ENCODE assay signal across 7 mouse cellular contexts in genomic region chr4:138522296-138522695, GRCm38 (mm10).
A peak's percentile ranks its signal among the peaks of the same experiment; 100 is the strongest.
DNase-seq lines count a peak whose midpoint lies in the region; ATAC-seq and TF ChIP-seq lines count a peak whose summit lies in the region.

No protein-coding gene starts in this region.

- no peaks in the 10 kb centered on the region for H3K36me3 ChIP-seq in forebrain, postnatal 0 days (ENCODE audit: insufficient read depth)
- H3K36me3 ChIP-seq in hindbrain, embryonic 16.5 days (ENCODE audit: control insufficient read depth, insufficient read depth, low read length): no peaks in the 10 kb centered on the region
- no peaks in the 10 kb centered on the region for H3K36me3 ChIP-seq in stomach, postnatal 0 days (ENCODE audit: control insufficient read depth, insufficient read depth, low read length)

- H3K4me2 ChIP-seq in forebrain, postnatal 0 days (ENCODE audit: low read depth): no peak overlapping the region
- no peak overlapping the region for H3K4me2 ChIP-seq in hindbrain, embryonic 16.5 days (ENCODE audit: low read length)
- H3K4me2 ChIP-seq in stomach, postnatal 0 days (replicated peaks; ENCODE audit: low read depth): no peak overlapping the region

- H3K27ac ChIP-seq in forebrain, postnatal 0 days (ENCODE audit: low read depth, low read length): no peak overlapping the region
- peak overlapping the region; percentile 12; the same call in 1 of the 2 replicates for H3K27ac ChIP-seq in hindbrain, embryonic 16.5 days (ENCODE audit: low read depth, low read length)
- H3K27ac ChIP-seq in stomach, postnatal 0 days (replicated peaks): no peak overlapping the region

- WGBS in forebrain, postnatal 0 days: 9% methylated on average over 7 of the region's 7 CpGs
- WGBS in hindbrain, embryonic 16.5 days: 4% methylated on average over 7 of the region's 7 CpGs
- WGBS in stomach, postnatal 0 days: 15% methylated on average over 7 of the region's 7 CpGs

- H3K9ac ChIP-seq in forebrain, postnatal 0 days: no peak overlapping the region
- H3K9ac ChIP-seq in hindbrain, embryonic 16.5 days (ENCODE audit: low read depth, low read length): no peak overlapping the region; the same call in 1 of the 2 replicates
- H3K9ac ChIP-seq in stomach, postnatal 0 days (ENCODE audit: low read length): no peak overlapping the region

- DNase-seq in right cerebral cortex, postnatal 25 days: peak; percentile 14
- no peak for DNase-seq in right cerebral cortex, postnatal 4 days
- peak; percentile 50 for DNase-seq in forebrain, postnatal 0 days
- DNase-seq in stomach, postnatal 0 days (ENCODE audit: low spot score): no peak
- DNase-seq in lung, postnatal 36 days: no peak
- no peak for DNase-seq in urinary bladder, postnatal 10 days (ENCODE audit: low spot score)

- no peak overlapping the region for H3K4me3 ChIP-seq in forebrain, postnatal 0 days (ENCODE audit: low read depth, low read length)
- no peak overlapping the region for H3K4me3 ChIP-seq in hindbrain, embryonic 16.5 days (ENCODE audit: low read length)
- H3K4me3 ChIP-seq in stomach, postnatal 0 days (ENCODE audit: low read depth, low read length): no peak overlapping the region

- TF ChIP-seq CTCF in forebrain, postnatal 0 days (IDR thresholded peaks at IDR 0.05; ENCODE audit: low read depth): no peak
- TF ChIP-seq CTCF in stomach, postnatal 0 days (IDR thresholded peaks at IDR 0.05; ENCODE audit: low read depth): no peak

- ATAC-seq in forebrain, postnatal 0 days: peak; percentile 65
- no peak for ATAC-seq in hindbrain, embryonic 16.5 days
- peak; percentile 50; the same call in 1 of the 2 replicates for ATAC-seq in stomach, postnatal 0 days (ENCODE audit: low FRiP score, low TSS enrichment)

- no peaks in the 10 kb centered on the region for H3K27me3 ChIP-seq in forebrain, postnatal 0 days (ENCODE audit: insufficient read depth, low read length)
- no peaks in the 10 kb centered on the region for H3K27me3 ChIP-seq in hindbrain, embryonic 16.5 days (replicated peaks; ENCODE audit: control insufficient read depth, insufficient read depth, low read length)
- H3K27me3 ChIP-seq in stomach, postnatal 0 days (ENCODE audit: control insufficient read depth, insufficient read depth, low read length): no peaks in the 10 kb centered on the region

- H3K9me3 ChIP-seq in forebrain, postnatal 0 days (ENCODE audit: low read length): no peaks in the 10 kb centered on the region
- no peaks in the 10 kb centered on the region for H3K9me3 ChIP-seq in hindbrain, embryonic 16.5 days (ENCODE audit: control insufficient read depth, low read length)
- no peaks in the 10 kb centered on the region for H3K9me3 ChIP-seq in stomach, postnatal 0 days (ENCODE audit: control insufficient read depth, low read length)

- no peak for TF ChIP-seq EP300 in stomach, postnatal 0 days (optimal IDR thresholded peaks at IDR 0.05)

- peaks cover 11% of the 10 kb centered on the region; the same call in 1 of the 2 replicates for H3K4me1 ChIP-seq in forebrain, postnatal 0 days (ENCODE audit: insufficient read depth)
- H3K4me1 ChIP-seq in hindbrain, embryonic 16.5 days (ENCODE audit: control insufficient read depth, insufficient read depth, low read depth, low read length): peaks cover 12% of the 10 kb centered on the region
- H3K4me1 ChIP-seq in stomach, postnatal 0 days (replicated peaks; ENCODE audit: control insufficient read depth, insufficient read depth): no peaks in the 10 kb centered on the region

Comparison
In these comparisons a context has a peak if more than half of its experiments do, and no peak if none do; other contexts are left out.
1. DNase-seq: peak in right cerebral cortex, postnatal 25 days (single experiment) and forebrain, postnatal 0 days (single experiment); none in right cerebral cortex, postnatal 4 days (single experiment), stomach, postnatal 0 days (single experiment), lung, postnatal 36 days (single experiment) and urinary bladder, postnatal 10 days (single experiment).